Mouse (Mus musculus) layer of hippocampus, postnatal 10 days (tissue): ENCODE data around the gene Rfx4. TPM values are rescaled to one million over a fixed set of nuclear protein-coding genes. Genes with fewer than 3 reads are reported as not detected.

ENCODE experiments used
- DNase-seq, 2 experiments: peaks; one replicate each; pipeline ENCODE4 v3.0.0; 2021; ENCODE audit warnings: low spot score in 2 of 2
- total RNA-seq, 2 experiments: library from RNA; stranded (reverse); gene quantifications; 2 replicates each; pipeline ENCODE4 v1.2.3; 2021

Rfx4 gene
- total RNA-seq, 2 experiments from 2014 or later = 12.0 to 14.2 TPM

GRCm38 (mm10) chr10:84908006-84908405 lies 152.1 kb downstream of the Rfx4 start:
- no peak for DNase-seq

DNA sequence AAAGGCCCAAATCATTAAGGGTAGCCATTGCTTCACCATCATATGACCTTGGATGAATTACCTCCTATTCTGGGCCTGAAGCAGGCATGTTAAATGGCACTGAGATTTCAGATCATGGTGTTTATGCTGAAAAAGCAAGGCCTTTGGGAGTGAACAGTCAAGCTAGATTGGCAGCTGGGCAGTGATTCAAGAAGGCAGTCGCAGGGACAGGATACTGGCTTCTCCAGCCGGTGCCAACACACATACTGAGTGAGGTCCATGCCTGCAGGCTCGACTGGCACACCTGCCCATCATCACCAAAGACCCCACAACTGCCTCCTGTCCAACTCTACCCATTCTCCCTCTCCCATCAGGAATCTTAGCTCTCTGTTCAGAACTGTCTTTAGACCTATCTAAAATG lies 152.6 kb downstream of the Rfx4 start:
- no peak for DNase-seq

DNA sequence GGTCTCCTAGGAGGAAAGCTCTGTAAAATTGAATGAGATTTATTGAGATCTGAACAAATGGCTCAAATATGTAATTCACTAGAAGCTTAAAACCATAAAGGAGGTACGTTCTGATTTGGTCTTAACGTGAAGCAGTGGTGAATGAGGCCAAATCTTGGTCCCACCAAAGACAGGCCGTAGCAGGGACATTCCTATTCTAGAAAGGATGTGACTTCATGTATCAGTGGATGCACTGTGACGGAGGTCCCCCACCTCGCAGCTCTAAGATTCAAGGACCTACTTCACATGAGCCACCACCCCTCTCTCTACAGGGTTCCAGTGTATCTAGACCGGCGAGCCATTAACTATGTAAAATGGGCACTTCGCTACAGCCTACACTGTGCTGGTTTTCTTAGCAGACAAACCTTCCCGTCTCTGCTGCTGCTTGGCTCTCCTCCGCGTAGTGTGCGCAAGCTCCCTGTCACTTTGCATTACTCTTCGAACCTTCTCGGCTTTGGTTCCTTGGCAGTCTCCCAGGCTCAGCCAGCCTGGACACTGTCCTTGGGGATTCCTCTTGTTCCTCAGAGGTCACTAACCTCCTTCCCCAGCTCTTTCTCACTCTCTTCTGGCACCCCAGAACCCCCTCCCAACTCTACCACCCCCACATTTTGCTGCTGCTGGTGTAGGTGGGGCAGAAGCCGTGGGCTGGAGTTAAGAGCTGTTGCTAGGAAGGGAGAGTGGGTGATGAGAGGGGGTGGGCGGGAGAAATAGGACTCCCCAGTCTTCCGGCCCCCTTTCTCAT lies 153.3 kb downstream of the Rfx4 start:
- no peak for DNase-seq

- DNase-seq = no peak
Observed at GRCm38 (mm10) chr10:84910194-84910593, 154.3 kb downstream of the Rfx4 start.

GRCm38 (mm10) chr10:84910758-84911384 lies 155.0 kb downstream of the Rfx4 start:
- no peak for DNase-seq

- no peak for DNase-seq
Observed at GRCm38 (mm10) chr10:84913148-84913547, 157.3 kb downstream of the Rfx4 start.

- no peak for DNase-seq
Observed at GRCm38 (mm10) chr10:84915476-84915875, 159.6 kb downstream of the Rfx4 start.

DNA sequence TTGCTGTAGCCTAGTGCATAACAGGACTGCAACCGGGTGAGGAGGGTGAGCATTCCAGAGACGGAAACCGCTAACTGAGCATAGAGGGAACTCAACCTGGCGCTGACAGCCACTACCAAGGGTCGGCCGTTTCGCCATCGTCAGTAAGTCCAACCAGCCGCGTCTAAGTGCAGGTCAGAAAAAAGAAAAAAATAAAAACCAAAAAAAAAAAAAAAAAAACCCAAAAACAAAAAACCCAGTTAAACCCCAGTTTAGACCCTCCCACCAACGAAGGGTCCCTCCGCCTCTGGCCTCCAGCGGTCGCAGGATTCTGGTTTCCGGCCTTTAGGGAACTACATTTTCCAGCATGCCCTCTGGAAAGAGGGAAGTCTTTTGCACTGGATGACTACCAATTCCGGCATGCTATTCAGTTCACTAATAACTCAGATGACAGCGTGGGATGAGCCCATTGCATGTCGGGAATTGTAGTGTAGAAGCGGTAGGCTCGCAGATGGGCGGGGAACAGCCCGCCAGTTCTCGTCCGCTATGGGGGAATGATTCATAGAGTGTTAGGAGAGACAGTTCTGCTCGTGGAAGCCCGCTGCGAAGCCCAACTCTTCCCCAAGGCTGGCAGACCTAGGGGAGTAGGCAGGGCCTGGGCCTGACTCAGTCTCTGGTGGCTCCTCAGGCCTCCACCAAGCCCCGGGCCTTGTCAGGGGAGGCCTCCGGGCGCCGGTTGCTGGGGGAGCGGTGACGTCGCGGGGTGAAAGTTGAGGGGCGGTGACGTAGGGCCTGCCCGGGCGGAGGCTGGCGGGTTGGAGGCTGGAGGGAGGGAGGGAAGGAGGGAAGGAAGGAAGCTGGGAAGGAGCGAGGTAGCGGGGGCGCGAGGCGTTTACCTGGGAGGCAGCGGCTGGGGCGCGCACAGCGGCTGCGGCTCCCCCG lies 161.2 kb downstream of the Rfx4 start, which contains the start of gene Ric8b:
TSS of gene Ric8b (plus strand) at position 807 of the 921 bp plus-strand sequence.
- peak; percentile 97 to 98 for DNase-seq

DNA sequence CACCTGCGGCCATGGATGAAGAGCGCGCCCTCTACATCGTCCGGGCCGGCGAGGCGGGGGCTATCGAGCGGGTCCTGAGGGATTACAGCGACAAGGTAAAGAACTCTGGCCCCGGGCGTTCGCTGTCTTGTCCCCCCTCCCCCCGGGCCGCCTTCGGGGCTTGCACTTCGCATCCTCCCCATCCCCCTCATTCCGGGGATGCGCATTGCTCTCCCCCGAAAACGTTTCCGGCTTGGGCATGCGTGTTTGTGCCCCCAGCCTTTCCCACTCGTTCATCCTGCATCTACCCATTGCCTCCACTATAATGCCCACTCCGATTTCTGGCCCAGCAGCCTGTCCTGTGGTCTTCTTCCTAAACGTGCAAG lies 161.9 kb downstream of the Rfx4 start:
- DNase-seq = peak in 1 of 2 experiments; percentile 58

GRCm38 (mm10) chr10:84926336-84926735 lies 170.5 kb downstream of the Rfx4 start:
- DNase-seq = no peak

GRCm38 (mm10) chr10:84926885-84927284 lies 171.0 kb downstream of the Rfx4 start:
- no peak for DNase-seq

DNA sequence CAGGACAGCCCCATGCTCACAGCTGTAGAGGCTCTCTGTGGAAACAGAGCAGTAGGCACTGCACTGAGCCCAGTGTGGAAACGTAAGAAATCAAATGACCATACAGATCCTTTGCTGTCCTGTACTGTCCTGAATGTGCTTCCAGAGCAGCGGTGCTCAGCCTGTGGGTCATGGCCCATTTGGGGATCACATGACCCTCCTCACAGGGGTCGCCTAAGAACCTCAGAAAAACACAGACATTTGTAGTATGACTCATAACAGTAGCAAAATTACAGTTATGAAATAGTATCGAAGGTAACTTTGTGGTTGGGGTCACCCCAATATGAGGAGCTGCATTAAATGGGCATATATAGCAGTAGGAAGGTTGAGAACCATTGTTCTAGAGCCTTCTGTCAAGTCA lies 172.6 kb downstream of the Rfx4 start:
- DNase-seq = no peak

- no peak for DNase-seq
Observed at GRCm38 (mm10) chr10:84935553-84936209, 179.8 kb downstream of the Rfx4 start.

GRCm38 (mm10) chr10:84936832-84937515 lies 181.1 kb downstream of the Rfx4 start:
- DNase-seq = no peak

- no peak for DNase-seq
Observed at GRCm38 (mm10) chr10:84938094-84938820, 182.4 kb downstream of the Rfx4 start.

- no peak for DNase-seq
Observed at GRCm38 (mm10) chr10:84938886-84939285, 183.0 kb downstream of the Rfx4 start.

- no peak for DNase-seq
Observed at GRCm38 (mm10) chr10:84940356-84940755, 184.5 kb downstream of the Rfx4 start.

- no peak for DNase-seq
Observed at GRCm38 (mm10) chr10:84945692-84946091, 189.8 kb downstream of the Rfx4 start.

- no peak for DNase-seq
Observed at GRCm38 (mm10) chr10:84948970-84949683, 193.3 kb downstream of the Rfx4 start.
